Mouse (Mus musculus): ENCODE results near the gene Adnp. TPM values are rescaled to one million over a fixed set of nuclear protein-coding genes. Genes with fewer than 3 reads are reported as not detected.
"Not testable (repeated sequence)": the region's sequence is repeated elsewhere in the genome, so short reads cannot be mapped to it uniquely, and the experiment has no call there.

Adnp gene
- total RNA-seq, 2 experiments from 2014 or later: 2.3 to 17.2 TPM

DNA sequence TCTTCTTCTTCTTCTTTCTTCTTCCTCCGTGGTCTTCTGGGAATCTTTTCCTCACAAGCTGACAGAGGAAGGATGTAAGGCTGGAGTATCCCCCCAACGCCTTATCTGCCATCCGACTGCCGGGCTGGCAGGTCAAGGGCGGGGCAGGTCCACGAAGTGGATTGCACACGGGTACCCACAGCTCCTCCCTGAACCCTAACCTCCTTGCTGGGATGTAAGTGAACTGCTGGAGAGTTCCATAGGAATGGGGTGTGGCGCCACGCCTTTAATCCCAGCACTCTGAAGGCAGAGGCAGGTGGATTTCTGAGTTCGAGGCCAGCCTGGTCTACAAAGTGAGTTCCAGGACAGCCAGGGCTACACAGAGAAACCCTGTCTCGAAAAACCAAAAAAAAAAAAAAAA lies 48.9 kb downstream of the Adnp start:
- ATAC-seq (ENCODE audit: poor library complexity, severe bottlenecking): not testable (repeated sequence)

DNA sequence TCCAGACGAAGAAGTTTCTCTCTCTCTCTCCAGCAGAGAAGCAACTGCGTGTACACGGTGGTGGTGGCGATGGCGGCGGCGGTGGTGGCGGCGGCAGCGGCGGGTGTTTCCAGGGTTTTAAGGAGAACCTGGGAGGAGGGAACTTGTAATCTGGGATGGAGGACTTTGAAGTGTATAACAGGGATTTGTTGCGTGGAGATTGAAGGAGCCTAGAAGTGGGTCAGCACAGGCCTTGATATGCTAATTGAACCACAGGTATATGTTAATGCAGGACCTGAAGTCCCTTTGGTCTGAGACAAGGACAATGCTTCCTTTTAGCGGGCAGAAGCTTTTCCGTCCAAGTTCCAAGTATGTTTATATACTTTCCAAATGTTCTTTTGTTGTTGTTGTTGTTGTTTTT lies 50.6 kb downstream of the Adnp start:
- ATAC-seq (ENCODE audit: poor library complexity, severe bottlenecking): no peak

DNA sequence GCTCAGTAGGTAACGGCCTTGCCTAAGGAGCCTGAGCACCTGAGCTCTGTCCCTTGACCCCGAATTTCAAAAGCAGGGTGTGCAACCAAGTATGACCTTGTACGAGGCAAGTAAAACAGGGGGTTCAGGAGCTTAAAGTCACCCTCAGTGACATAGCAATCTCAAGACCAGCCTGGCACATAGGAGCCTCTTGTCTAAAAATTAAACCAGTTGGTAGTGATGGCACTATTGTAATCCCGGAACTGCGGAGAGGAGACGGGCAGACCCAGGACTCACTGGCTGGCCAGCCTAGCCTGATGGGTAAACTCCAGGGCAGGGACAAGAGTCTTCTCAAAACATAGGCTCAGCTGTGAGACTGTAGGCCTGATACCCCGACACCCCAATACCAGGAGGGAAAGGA lies 51.2 kb downstream of the Adnp start:
- no peak for ATAC-seq (ENCODE audit: poor library complexity, severe bottlenecking)

DNA sequence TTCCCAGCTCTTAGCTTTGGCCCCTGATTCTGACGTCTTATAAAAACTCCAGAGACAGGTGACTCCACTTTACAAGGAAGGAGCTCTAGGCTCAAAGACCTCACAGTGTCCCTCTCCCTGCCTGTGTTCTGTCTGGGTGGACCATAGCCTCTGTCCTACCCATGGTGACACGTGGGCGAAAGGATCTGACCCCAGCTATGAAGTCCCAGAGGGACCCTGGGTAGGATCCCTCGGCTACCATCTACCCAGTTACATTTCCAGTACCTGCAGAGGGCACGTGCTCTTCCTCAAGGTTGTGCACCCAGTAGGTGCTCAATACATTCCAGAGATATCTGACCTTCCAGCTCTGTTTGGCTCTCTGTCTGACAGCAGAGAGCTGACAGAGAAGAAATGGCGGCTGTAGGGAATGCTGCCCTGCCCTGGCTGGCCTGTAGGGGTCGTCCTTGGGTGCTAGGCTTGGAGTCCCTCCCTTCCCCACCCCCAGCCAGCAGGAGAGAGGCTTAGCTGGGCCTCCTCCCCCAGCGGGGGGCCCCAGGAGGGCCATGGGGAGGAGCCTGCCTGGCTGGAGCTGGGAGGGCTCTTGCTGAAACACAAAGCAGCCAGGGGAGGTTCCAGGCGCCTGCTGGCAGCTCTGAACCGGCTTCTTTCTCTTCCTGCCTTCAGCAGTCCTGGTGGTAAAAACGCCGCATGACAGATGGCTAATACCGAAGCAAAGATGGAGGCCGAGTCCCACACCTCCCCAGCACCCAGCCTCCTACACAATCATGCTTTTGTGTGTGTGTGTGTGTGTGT lies 52.6 kb downstream of the Adnp start:
- peak; percentile 89 for ATAC-seq (ENCODE audit: poor library complexity, severe bottlenecking)

DNA sequence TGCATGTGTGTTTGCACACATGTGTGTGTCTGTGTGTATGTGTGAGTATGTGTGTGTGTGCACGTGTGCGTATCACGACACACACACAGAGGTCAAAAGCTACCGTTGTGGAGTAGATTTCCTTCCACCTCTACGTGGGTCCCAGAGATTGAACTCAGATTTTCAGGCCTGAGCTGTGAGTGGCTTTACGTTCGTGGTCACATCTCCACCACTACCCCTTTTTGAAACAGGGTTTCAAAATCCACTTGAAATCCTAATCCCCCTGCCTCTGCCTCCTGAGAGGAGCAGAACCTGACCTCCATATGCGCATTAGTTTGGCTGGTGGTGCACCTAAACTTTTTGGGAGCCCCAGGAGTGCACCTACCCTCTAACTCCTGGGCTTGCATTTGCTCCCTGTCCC lies 57.7 kb downstream of the Adnp start:
- no peak for ATAC-seq (ENCODE audit: poor library complexity, severe bottlenecking)

DNA sequence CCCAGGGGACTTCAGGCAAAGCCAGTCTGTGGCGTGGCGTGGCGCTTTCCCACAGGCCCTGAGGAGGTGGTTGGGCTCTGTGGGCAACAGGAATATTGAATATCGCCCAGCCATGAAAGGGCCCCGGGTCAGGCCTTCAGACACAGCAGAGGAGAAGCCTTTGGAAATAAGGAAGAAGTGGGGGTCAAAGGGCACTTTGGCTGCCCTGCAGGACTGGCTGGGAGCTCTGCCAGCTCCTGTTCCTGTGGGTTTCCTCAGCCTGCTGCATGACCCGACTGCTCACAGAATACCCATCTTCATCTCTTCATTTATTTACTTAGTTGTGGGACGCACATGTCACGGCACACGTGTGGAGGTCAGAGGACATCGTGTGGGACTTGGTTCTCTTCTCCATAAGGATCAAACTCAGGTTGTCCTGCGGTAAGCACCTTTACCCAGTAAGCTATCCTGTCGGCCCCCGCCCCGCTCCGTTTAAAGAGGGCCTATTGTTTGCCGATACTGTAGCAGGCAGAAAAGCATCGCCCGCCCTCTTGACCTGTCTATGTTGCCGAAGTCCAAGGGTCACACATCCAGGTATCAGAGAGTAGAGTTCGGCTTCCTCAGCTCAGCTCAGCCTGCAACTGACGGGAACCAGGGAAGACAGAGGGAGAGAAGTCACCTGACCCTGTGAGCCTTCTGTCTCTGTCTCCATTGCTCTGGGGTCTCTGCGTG lies 59.0 kb downstream of the Adnp start:
- ATAC-seq (ENCODE audit: poor library complexity, severe bottlenecking): no peak

DNA sequence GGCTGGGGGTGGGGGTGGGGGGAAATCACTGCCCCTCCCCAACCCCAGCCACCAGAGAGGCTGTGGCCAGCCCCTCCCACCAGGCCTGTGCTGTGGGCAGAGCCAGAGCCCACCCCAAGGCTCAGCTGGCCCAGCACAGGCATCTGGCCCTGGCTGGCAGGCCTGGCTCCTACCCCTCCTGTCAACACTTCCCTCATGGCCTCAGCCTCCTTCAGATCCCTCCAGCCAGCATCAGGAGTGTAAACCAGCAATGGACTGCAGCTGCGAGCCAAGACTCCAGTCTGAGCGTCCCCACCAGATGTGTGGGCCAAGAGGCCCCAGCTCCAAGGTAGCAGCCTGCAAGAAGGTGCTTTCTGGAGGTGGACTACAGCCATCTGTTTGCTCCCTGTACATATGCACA lies 61.5 kb downstream of the Adnp start:
- ATAC-seq (ENCODE audit: poor library complexity, severe bottlenecking): no peak

DNA sequence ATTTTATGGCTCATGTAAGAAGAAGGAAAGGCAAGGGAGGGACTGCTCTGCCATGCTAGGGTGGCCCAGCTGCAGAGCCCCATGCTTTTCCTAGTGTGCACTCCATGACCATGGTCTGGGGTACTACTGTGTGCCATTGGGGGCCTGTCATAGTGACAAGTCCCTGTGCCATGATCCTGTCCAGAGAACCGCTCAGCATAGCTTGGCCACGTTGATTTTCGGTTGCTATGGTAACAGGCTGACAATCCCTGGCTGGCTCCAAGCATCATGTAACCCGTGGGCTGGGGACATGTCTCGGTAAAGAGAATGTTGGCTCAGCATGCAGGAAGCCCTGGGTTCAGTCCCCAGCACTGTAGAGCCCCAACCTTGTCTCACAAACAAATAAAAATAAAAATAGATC lies 63.1 kb downstream of the Adnp start:
- no peak for ATAC-seq (ENCODE audit: poor library complexity, severe bottlenecking)

DNA sequence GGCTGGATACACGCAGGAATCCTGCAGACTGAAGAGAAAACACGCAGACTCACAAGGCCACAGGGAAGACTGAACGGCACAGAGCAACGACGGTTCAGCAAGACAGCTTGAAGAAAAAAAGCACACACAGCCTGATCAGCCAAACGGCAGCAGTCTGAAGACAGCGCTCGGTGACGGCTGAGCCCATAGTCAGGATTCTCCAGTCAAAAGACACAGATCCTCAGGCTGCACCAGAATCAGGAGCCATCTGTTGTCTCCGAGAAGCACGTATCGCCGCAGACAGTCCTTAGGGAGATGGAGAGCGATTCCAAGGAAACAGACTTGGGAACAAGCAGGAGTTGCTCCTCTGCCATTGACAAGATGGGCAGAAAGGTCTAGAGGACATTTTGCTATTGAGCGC lies 69.8 kb downstream of the Adnp start:
- no peak for ATAC-seq (ENCODE audit: poor library complexity, severe bottlenecking)

Other genes with a start within 250 kb of the Adnp start
- 0.20 TPM in 1 of 2 replicates, not detected in the other for gene Ripor3, start 196.5 kb downstream of the Adnp start, total RNA-seq (2015)
- gene Ripor3, start 196.5 kb downstream of the Adnp start, total RNA-seq (2017): not detected in 2 replicates
- gene Pard6b, start 126.1 kb downstream of the Adnp start, total RNA-seq (2015): 0.30 TPM in 1 of 2 replicates, not detected in the other
- 0.26 TPM in 1 of 2 replicates, not detected in the other for gene Pard6b, start 126.1 kb downstream of the Adnp start, total RNA-seq (2017)
- gene Gm20716, start 23.3 kb upstream of the Adnp start, total RNA-seq (2015): 36.1 and 47.1 TPM in 2 replicates
- 33.2 and 44.6 TPM in 2 replicates for gene Gm20716, start 23.3 kb upstream of the Adnp start, total RNA-seq (2017)
- 59.5 and 81.8 TPM in 2 replicates for gene Dpm1, start 23.5 kb upstream of the Adnp start, total RNA-seq (2015)
- 28.1 and 67.3 TPM in 2 replicates for gene Dpm1, start 23.5 kb upstream of the Adnp start, total RNA-seq (2017)
- 3.4 and 4.0 TPM in 2 replicates for gene Mocs3, start 23.5 kb upstream of the Adnp start, total RNA-seq (2015)
- 1.7 and 2.1 TPM in 2 replicates for gene Mocs3, start 23.5 kb upstream of the Adnp start, total RNA-seq (2017)
- gene Kcng1, start 74.6 kb upstream of the Adnp start, total RNA-seq (2015): 0.09 and 0.69 TPM in 2 replicates
- gene Kcng1, start 74.6 kb upstream of the Adnp start, total RNA-seq (2017): 0.24 TPM in 1 of 2 replicates, not detected in the other

Measured in megakaryocyte, adult 5-6 weeks (primary cell).